Mouse (Mus musculus) forebrain, embryonic 14.5 days (tissue): Measurements from ENCODE around the gene Gm20388. TPM values are rescaled to one million over a fixed set of nuclear protein-coding genes. Genes with fewer than 3 reads are reported as not detected.

ENCODE experiments used
- ATAC-seq: fragments of 200-750 bp; cut with Nextera tagmentation; 2 replicates; pipeline ENCODE4 v1.8.0; 2017; ENCODE audit warnings: mild to moderate bottlenecking, moderate library complexity
- DNase-seq: peaks from one replicate; pipeline ENCODE4 v3.0.0-alpha.2; 2015; ENCODE audit warnings: low spot score
- H3K27ac ChIP-seq: fragments of 300-500 bp; sonication (generic); 2 replicates; pipeline ENCODE4 v1.5.1; 2014; ENCODE audit warnings: low read depth, mild to moderate bottlenecking, control low read depth, low read length, moderate library complexity
- H3K27me3 ChIP-seq: fragments of 300-500 bp; sonication (generic); replicated peaks from 2 replicates; pipeline ENCODE4 v1.6.1; 2014; ENCODE audit warnings: low read length, control low read depth, mixed read lengths; ENCODE audit not compliant: control insufficient read depth, insufficient read depth
- H3K36me3 ChIP-seq: fragments of 300-500 bp; sonication (generic); 2 replicates; pipeline ENCODE4 v1.6.1; 2014; ENCODE audit warnings: low read length, control low read depth; ENCODE audit not compliant: control insufficient read depth, insufficient read depth
- H3K4me1 ChIP-seq: fragments of 300-500 bp; sonication (generic); 2 replicates; pipeline ENCODE4 v1.6.1; 2014; ENCODE audit warnings: antibody characterized with exemption, low read length, control low read depth; ENCODE audit not compliant: control insufficient read depth, insufficient read depth
- H3K4me2 ChIP-seq: fragments of 300-500 bp; sonication (generic); 2 replicates; pipeline ENCODE4 v1.6.1; 2014; ENCODE audit warnings: mild to moderate bottlenecking, control low read depth, low read length
- H3K4me3 ChIP-seq: fragments of 300-500 bp; sonication (generic); 2 replicates; pipeline ENCODE4 v1.5.1; 2014; ENCODE audit warnings: low read depth, low read length, control low read depth
- H3K9ac ChIP-seq: fragments of 300-500 bp; sonication (generic); 2 replicates; pipeline ENCODE4 v1.6.1; 2014; ENCODE audit warnings: mild to moderate bottlenecking, low read length, control low read depth, moderate library complexity
- H3K9me3 ChIP-seq: fragments of 300-500 bp; sonication (generic); replicated peaks from 2 replicates; pipeline ENCODE4 v1.6.1; 2016; ENCODE audit warnings: low read length, control low read depth, mixed read lengths; ENCODE audit not compliant: control insufficient read depth
- WGBS: fragments of 180-500 bp; shearing (Covaris S2); extraction: QIAGEN DNeasy Blood & Tissue Kit; methylation state at CpG from one replicate; pipeline ENCODE4 v1.1.7; 2014; 5-methylcytosine and 5-hydroxymethylcytosine counted together
- polyA plus RNA-seq: library from polyadenylated mRNA; unstranded; fragments of >200 nt; fragmentation: Nextera tagmentation; extraction: Ambion mirVana; gene quantifications from 2 replicates; pipeline ENCODE4 v1.2.1, GENCODE M21; 2014

Gm20388 gene
- polyA plus RNA-seq, 1 experiment from 2014 or later = 7.4 TPM

DNA sequence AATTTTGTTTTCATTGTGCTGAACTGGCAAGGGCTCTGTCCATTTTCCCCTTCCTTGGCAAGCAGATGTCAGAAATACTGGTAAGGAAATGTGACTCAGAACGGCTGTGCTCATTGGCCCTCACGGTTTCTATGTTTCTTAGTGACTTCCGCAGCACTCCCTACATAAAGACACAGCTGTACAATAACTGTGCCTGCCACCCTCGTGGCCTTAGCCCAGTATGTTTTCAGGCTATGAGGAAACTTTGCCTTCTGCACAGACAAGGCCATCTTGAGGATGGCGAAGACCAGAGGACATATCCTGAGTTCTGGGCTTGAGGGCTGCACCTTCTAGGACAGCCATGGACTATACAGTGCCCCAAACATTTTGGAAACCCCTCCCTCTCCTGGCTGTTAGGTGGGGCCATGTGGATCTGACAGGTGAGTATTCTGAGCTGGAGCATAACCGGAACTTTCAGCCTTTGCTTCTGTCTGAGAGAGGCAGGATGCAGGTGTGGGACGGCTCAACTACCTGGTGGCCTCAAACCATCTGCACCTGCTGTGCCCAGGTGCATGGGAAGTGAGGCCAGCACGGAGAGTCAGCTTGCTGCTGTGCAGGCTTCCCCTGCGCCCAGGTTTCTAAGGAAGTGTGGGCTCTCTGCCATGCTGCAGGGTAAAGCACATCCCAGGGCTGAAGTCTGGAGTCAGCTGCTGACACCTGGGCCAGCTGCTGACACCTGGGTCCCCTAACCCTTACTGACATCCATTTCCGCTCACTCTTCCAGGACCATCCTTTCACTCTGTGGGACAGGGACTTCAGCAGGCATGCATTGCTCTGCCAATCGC is 4146.4 kb downstream of the Gm20388 start:
- 81% methylated on average over 11 of the region's 11 CpGs for WGBS
- H3K4me2 ChIP-seq = no peak overlapping the region
- DNase-seq (no peak), ATAC-seq (no peak)
- no peaks in the 10 kb centered on the region for H3K36me3 ChIP-seq
- H3K27ac ChIP-seq = no peak overlapping the region
- no peaks in the 10 kb centered on the region for H3K27me3 ChIP-seq
- H3K4me1 ChIP-seq = no peaks in the 10 kb centered on the region
- H3K9ac ChIP-seq = no peak overlapping the region
- H3K9me3 ChIP-seq = no peaks in the 10 kb centered on the region
- H3K4me3 ChIP-seq = no peak overlapping the region

DNA sequence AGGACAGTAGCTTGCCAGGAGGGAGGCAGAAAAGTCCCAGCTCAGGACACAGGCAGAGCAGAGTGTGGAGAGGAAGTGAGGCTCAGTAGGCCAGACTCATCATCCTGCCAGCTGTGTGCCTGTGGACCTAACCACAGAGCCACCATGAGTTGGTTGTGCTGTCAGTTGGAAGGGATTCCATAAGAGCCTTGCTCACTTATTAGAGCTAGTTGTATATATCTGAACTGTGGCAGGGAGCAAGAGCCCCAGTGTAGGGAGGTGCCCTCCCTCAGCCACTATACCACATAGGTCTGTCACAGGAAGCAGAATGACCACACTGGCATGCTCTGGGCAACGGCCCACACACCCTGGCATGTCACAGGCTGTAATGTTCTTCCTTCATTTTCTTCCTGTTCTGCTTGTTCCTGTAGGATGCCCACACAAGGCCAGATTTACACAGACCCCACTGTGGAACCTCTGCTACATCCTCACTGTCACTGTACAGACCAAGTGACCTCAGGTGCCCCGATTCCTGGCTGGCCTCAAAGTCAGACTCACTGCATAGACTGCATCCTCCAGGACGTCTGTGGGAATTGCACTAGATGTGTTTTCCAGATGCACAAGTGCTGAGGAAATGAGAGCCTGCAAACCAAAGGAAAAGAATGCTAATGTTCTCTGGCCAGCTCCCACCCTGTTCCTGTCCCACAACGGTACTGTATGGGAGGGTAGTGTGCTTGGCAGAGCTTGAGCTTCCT is 4155.9 kb downstream of the Gm20388 start:
- Histone ChIP-seq H3K27ac (no peak overlapping the region), H3K4me1 (peaks cover 18% of the 10 kb centered on the region)
- 76% methylated on average over 4 of the region's 4 CpGs for WGBS

DNA sequence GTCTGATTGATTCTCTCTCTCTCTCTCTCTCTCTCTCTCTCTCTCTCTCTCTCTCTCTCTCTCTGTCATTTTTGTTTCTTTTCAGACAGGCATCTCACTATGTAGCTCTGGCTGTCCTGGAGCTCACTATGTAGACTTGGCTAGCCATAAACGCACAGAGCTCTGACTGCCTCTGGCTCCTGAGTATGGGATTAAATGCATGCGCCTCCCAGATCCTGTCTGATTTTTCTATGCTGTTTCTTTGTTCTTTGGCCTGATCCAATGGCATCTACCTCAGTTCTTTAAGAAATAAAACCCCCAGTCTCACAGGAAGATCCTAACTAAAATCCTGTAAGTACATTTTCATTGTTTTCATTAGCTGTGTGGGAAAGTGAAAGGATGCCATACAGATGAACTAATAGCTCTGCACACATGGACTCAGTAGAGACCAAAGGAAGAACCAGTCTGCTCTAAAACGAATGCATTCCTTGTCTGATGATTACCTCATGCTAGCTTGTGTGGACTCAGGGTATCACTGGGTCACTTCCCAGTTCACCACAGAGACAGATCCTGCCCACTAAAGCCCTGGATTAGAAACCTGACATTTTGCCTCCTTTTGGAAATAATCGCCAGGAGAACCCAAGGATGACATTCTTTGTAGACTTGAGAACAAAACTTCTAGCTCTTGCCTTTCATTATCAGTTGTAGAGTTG is 4156.6 kb downstream of the Gm20388 start:
- no peak overlapping the region for H3K4me3 ChIP-seq
- peaks cover 18% of the 10 kb centered on the region for H3K4me1 ChIP-seq
- no peak overlapping the region for H3K9ac ChIP-seq
- no peak for ATAC-seq
- H3K4me2 ChIP-seq = no peak overlapping the region
- no peak for DNase-seq
- 77% methylated on average over 4 of the region's 4 CpGs for WGBS
- H3K27ac ChIP-seq = no peak overlapping the region
- no peaks in the 10 kb centered on the region for H3K9me3 ChIP-seq
- no peaks in the 10 kb centered on the region for H3K36me3 ChIP-seq
- H3K27me3 ChIP-seq = no peaks in the 10 kb centered on the region

More for the DNA sequence above, 4155.9 kb downstream of the Gm20388 start:
- ATAC-seq (no peak), DNase-seq (no peak)
- Histone ChIP-seq H3K4me3 (no peak overlapping the region), H3K4me2 (no peak overlapping the region), H3K27me3 (no peaks in the 10 kb centered on the region), H3K36me3 (no peaks in the 10 kb centered on the region), H3K9me3 (no peaks in the 10 kb centered on the region), H3K9ac (no peak overlapping the region)

DNA sequence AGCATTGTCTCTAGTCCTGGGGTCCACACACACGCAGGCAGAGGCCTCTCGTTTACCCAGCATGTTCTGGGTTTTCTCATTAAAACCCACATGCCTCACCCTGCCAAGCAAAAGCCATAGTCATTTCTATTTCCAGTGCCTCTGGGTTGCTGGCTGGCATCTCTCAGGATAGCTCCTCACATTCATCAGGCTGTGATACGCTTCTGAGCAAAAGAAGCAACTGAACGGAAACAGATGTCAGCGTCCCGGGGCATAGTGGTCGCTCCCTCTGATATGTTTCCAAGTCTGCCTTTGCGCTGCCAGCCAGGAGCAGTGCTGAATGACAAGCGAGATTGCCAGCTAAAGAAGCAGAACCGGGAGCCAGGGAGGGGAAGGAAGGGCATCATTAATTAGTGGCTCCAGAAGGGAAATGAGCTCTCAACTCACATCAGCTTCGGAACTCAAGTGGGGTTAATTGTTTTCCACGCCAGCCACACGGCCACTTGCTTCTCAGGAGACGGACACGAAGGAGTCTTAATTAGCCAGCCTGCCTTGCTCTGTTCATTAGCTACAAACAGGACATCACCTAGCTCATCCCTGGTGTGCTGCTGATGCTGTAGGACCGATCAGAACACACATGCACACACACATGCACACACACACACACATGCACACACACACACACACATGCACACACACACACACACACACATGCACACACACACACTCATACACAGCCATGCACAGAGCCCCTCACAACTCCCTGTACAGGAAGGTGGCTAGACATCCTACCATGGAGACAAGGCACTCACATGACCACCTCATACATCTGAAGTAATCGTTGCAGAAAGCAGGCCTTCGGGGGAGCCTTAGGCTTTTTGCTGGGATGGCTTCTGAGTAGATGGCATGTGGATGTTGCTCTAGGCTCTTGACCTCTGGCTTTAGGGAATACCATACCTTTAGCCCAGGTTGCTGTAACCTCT is 4160.0 kb downstream of the Gm20388 start:
- Histone ChIP-seq H3K36me3 (no peaks in the 10 kb centered on the region), H3K9me3 (no peaks in the 10 kb centered on the region), H3K27me3 (no peaks in the 10 kb centered on the region), H3K4me1 (peaks cover 18% of the 10 kb centered on the region), H3K27ac (peak overlapping the region; percentile 72), H3K9ac (peak overlapping the region; percentile 2), H3K4me2 (peak overlapping the region; percentile 14; the same call in 1 of the 2 replicates), H3K4me3 (no peak overlapping the region)
- peak; percentile 92 for ATAC-seq
- peak; percentile 93 for DNase-seq
- WGBS = 11% methylated on average over 18 of the region's 18 CpGs

DNA sequence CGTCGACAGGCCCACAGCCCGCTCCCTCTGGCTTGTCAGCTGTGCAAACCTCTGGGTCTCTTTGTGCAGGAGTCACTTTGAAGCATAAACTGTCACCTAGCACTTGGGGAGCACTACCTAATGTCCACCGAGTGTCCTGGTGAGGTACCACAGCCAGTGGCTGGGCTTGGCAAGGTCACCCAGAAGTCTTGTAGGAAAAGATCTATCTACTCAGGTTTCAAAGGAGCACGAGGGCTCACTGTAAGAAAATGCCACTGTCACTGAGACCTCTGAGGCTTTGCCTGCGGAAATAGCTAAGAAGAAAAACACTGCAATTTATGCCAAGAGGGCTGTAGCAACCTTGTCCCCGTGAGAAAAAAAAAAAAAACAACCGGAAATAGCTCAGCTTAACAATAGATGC is 4165.3 kb downstream of the Gm20388 start:
- Histone ChIP-seq H3K9ac (no peak overlapping the region), H3K4me2 (no peak overlapping the region), H3K4me1 (peaks cover 1% of the 10 kb centered on the region; the same call in 1 of the 2 replicates), H3K9me3 (no peaks in the 10 kb centered on the region), H3K27me3 (no peaks in the 10 kb centered on the region), H3K27ac (no peak overlapping the region), H3K36me3 (no peaks in the 10 kb centered on the region), H3K4me3 (no peak overlapping the region)
- no peak for ATAC-seq
- WGBS = 66% methylated on average over 8 of the region's 8 CpGs
- DNase-seq = no peak

DNA sequence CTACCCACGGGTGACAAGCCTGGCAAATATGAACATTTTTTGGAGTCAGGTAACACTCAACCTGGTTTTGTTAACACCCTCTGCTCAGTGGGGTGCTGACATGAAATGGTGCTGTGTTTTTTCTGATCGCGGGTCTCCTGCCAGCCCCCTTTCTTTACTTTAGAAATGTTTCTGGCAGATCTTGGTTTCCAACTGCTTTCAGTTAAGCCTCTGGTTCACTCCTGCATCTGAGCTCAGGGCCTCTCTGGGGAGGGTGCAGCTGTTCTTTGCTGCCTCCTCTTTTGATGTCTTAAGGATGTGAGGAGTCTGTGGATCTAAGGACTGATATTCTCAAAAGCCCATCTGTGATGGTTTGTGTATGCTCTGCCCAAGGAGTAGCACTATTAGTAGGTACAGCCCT is 4165.8 kb downstream of the Gm20388 start:
- DNase-seq (no peak), ATAC-seq (no peak)
- Histone ChIP-seq H3K9me3 (no peaks in the 10 kb centered on the region), H3K36me3 (no peaks in the 10 kb centered on the region), H3K27me3 (no peaks in the 10 kb centered on the region), H3K4me1 (no peaks in the 10 kb centered on the region; the same call in 1 of the 2 replicates), H3K4me2 (no peak overlapping the region), H3K27ac (peak overlapping the region; percentile 24; the same call in 1 of the 2 replicates), H3K4me3 (no peak overlapping the region), H3K9ac (no peak overlapping the region)
- 53% methylated on average over 3 of the region's 3 CpGs for WGBS

DNA sequence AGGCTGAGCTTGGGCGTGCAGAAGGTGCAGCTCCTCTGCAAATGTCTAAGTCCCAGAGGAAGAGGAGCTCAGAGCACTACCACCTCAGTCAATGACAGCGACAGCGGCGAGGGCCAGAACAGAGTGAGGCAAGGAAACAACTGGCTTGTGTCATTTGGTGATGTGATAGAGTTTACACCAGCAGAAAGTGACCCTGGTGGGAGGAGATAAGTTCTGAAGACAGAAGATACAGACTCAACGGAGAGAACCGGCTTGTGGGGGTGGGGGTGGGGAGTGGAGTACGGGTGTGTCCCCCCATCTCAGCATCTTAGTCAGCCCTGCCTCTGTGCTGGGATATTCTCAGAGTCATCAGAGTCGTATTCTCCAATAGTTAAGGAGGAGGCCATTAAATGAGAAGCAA is 4166.7 kb downstream of the Gm20388 start:
- no peak overlapping the region for H3K4me3 ChIP-seq
- WGBS = 83% methylated on average over 8 of the region's 8 CpGs
- H3K36me3 ChIP-seq = no peaks in the 10 kb centered on the region
- H3K4me1 ChIP-seq = no peaks in the 10 kb centered on the region
- no peak overlapping the region for H3K9ac ChIP-seq
- ATAC-seq (no peak), DNase-seq (no peak)
- no peak overlapping the region for H3K27ac ChIP-seq
- no peaks in the 10 kb centered on the region for H3K27me3 ChIP-seq
- no peak overlapping the region for H3K4me2 ChIP-seq
- no peaks in the 10 kb centered on the region for H3K9me3 ChIP-seq

DNA sequence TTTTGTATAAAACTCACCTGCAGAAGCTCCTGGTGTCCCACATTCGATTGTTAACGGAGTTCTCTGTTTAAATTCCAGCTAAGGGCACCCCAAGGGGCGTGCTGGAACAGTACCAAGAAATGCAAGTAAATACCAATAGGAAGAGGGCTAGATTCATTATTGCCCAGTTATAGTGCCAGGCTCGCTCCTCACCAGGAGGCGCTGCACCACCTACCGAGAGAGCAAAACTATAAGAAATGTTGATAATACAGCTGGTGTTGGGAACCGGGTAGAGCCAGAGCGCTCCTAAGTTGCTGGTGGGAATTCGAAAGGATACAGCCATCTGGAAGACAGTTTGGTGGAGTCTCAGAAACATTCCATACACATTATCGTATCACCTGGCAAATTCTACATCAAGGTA is 4167.4 kb downstream of the Gm20388 start:
- DNase-seq = no peak
- H3K27ac ChIP-seq = no peak overlapping the region
- no peaks in the 10 kb centered on the region for H3K36me3 ChIP-seq
- no peaks in the 10 kb centered on the region for H3K9me3 ChIP-seq
- no peak overlapping the region for H3K4me3 ChIP-seq
- WGBS = 81% methylated on average over 10 of the region's 10 CpGs
- H3K4me1 ChIP-seq = no peaks in the 10 kb centered on the region
- no peaks in the 10 kb centered on the region for H3K27me3 ChIP-seq
- no peak for ATAC-seq
- H3K9ac ChIP-seq = no peak overlapping the region
- no peak overlapping the region for H3K4me2 ChIP-seq
